Mouse (Mus musculus) intestine, embryonic 14.5 days (tissue): Measurements from ENCODE around the gene Nek2. TPM values are rescaled to one million over a fixed set of nuclear protein-coding genes. Genes with fewer than 3 reads are reported as not detected.

Experiments
- ATAC-seq: fragments of 200-750 bp; cut with Nextera tagmentation; replicated peaks from 2 replicates; pipeline ENCODE4 v1.8.0; 2017; ENCODE audit warnings: low read depth, moderate number of reproducible peaks, moderate TSS enrichment, moderate library complexity; ENCODE audit not compliant: low FRiP score, low TSS enrichment
- DNase-seq: peaks from one replicate; pipeline ENCODE4 v3.0.0-alpha.2; 2018; ENCODE audit warnings: low spot score
- H3K27ac ChIP-seq: fragments of 300-500 bp; sonication (generic); 2 replicates; pipeline ENCODE4 v1.5.1; 2014; ENCODE audit warnings: low read depth, mild to moderate bottlenecking, control low read depth
- H3K27me3 ChIP-seq: fragments of 300-500 bp; sonication (generic); replicated peaks from 2 replicates; pipeline ENCODE4 v1.6.1; 2014; ENCODE audit warnings: low read length, control low read depth; ENCODE audit not compliant: control insufficient read depth, insufficient read depth
- H3K36me3 ChIP-seq: fragments of 300-500 bp; sonication (generic); 2 replicates; pipeline ENCODE4 v1.6.1; 2014; ENCODE audit warnings: low read length, control low read depth; ENCODE audit not compliant: control insufficient read depth, insufficient read depth
- H3K4me1 ChIP-seq: fragments of 300-500 bp; sonication (generic); replicated peaks from 2 replicates; pipeline ENCODE4 v1.6.1; 2014; ENCODE audit warnings: low read length, control low read depth, mixed read lengths; ENCODE audit not compliant: control insufficient read depth, insufficient read depth
- H3K4me2 ChIP-seq: fragments of 300-500 bp; sonication (generic); 2 replicates; pipeline ENCODE4 v1.6.1; 2014; ENCODE audit warnings: low read length
- H3K4me3 ChIP-seq: fragments of 300-500 bp; sonication (generic); 2 replicates; pipeline ENCODE4 v1.5.1; 2014; ENCODE audit warnings: low read depth, low read length, control low read depth, mixed read lengths
- H3K9ac ChIP-seq: fragments of 300-500 bp; sonication (generic); 2 replicates; pipeline ENCODE4 v1.6.1; 2014; ENCODE audit warnings: mild to moderate bottlenecking, low read length
- H3K9me3 ChIP-seq: fragments of 300-500 bp; sonication (generic); 2 replicates; pipeline ENCODE4 v1.6.1; 2016; ENCODE audit warnings: low read length, control low read depth; ENCODE audit not compliant: control insufficient read depth
- WGBS: fragments of 180-500 bp; shearing (Covaris S2); extraction: QIAGEN DNeasy Blood & Tissue Kit; methylation state at CpG from one replicate; pipeline ENCODE4 v1.1.7; 2014; 5-methylcytosine and 5-hydroxymethylcytosine counted together
- polyA plus RNA-seq: library from polyadenylated mRNA; unstranded; fragments of >200 nt; fragmentation: Nextera tagmentation; extraction: Ambion mirVana; gene quantifications from 2 replicates; pipeline ENCODE4 v1.2.1, GENCODE M21; 2014

Nek2 gene
- polyA plus RNA-seq, 1 experiment from 2014 or later, result 39.8 TPM

DNA sequence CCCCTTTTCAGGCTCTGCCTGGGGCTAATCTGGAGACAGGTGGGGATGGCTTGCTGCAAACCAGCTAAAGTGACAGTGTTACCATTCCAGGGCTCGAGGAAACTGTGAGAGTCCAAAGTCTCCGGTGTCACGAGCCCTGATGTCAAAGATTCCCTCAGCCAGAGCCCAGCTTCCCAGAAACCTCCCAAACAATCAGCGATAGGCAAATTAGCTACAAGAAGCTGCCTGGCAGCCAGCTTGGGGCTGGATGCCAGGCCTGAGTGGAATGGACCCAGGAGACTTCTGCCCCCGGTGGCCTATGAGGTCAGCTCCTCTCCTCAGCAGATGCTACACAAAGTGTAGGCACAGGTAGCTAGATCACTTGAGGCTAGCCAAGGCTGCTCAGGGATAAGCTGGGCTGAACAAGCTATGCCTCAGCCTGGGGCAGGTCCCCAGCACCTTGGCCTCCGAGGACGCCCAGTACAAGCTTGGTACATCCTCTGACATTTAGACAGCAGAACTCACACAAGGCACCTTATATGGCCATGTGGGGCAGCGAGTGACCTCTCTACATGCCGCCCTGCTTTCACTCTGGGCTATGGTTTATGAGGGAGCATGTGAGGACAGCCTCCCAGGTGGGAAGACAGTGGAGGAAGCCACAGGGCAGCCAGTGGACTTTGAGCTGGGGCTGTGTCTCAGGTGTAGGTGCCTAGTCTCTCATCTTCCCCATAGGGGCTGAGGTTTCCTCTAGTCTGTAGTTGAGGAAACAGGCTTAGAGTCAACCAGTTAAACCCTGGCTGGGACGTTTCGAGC is 19.7 kb downstream of the Nek2 start:
- peak; percentile 41; the same call in 1 of the 2 replicates for ATAC-seq

DNA sequence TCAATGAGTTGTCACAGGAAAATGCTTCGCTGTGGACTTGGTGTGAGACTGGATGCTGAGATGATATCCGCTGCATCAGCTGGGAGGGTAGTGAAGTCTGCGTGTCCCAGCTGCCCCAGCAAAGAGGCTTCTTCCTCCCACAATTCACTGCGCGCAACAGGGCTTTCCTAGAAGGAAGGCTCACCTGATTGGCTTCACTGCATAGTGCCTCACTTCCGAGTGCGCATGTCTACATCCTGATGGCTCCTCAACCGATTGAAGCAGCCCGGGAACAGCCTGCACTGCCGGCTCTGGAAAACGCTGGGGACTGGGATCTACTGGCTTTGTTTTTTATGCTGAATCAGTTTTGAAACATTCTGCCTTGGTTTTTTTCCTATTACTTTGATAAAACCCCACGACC is 21.0 kb downstream of the Nek2 start:
- Histone ChIP-seq H3K9ac (no peak overlapping the region), H3K9me3 (no peaks in the 10 kb centered on the region), H3K27me3 (no peaks in the 10 kb centered on the region), H3K36me3 (no peaks in the 10 kb centered on the region), H3K4me2 (no peak overlapping the region), H3K4me1 (peaks cover 6% of the 10 kb centered on the region; the same call in 1 of the 2 replicates), H3K4me3 (no peak overlapping the region), H3K27ac (no peak overlapping the region)
- 88% methylated on average over 12 of the region's 12 CpGs for WGBS
- DNase-seq, result no peak
- ATAC-seq, result no peak

More for the DNA sequence above, 19.7 kb downstream of the Nek2 start:
- no peak overlapping the region for H3K9ac ChIP-seq
- H3K4me2 ChIP-seq, result no peak overlapping the region
- H3K27me3 ChIP-seq, result no peaks in the 10 kb centered on the region
- H3K4me3 ChIP-seq, result no peak overlapping the region
- no peaks in the 10 kb centered on the region for H3K36me3 ChIP-seq
- no peaks in the 10 kb centered on the region for H3K9me3 ChIP-seq
- H3K4me1 ChIP-seq, result peaks cover 6% of the 10 kb centered on the region; the same call in 1 of the 2 replicates
- H3K27ac ChIP-seq, result no peak overlapping the region
- WGBS, result 76% methylated on average over 11 of the region's 11 CpGs
- DNase-seq, result no peak

DNA sequence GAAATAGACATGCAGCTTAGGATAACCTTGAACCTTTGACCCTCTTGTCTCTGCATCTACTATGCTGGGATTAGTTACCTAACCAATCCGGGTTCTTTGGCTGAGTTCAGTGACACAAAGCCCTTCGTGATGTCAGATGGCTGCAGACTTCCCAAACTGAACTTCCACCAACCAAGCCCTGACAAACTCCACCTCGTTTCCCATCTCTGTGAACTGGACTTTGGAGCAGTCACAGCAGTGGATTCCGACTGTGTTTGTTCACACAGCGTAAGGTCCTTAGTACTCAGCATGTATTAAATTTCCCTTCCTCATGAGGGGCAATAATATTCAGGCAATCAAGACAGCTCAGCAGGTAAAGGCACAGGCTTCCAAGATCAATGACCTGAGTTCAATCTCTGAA is 25.4 kb downstream of the Nek2 start:
- Histone ChIP-seq H3K4me1 (no peaks in the 10 kb centered on the region), H3K27me3 (no peaks in the 10 kb centered on the region), H3K4me2 (no peak overlapping the region), H3K9ac (no peak overlapping the region), H3K4me3 (no peak overlapping the region), H3K27ac (no peak overlapping the region), H3K36me3 (no peaks in the 10 kb centered on the region), H3K9me3 (no peaks in the 10 kb centered on the region)
- WGBS, result 75% methylated on average over 5 of the region's 5 CpGs
- DNase-seq (no peak), ATAC-seq (peak; percentile 82)

DNA sequence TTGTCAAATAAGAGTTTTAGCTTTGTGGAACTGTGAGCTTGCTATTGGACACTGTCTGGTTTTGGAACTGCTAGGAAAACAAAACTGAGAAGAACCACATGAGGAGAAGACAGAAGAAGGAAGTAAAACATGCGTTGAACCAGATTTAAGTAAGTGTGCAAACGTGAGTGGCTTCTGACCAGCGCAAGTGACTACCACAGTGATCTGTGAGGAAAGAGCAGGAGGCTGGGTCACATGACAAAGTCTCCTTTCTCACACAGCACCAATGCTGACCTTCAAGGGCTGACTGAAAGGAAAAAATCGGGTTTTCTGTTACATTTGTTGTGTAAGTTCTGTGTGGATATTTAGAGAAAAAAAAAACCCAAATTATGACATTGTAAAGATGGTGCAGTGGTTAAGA is 28.3 kb downstream of the Nek2 start:
- Histone ChIP-seq H3K27me3 (no peaks in the 10 kb centered on the region), H3K27ac (no peak overlapping the region), H3K36me3 (no peaks in the 10 kb centered on the region), H3K4me3 (no peak overlapping the region), H3K4me2 (no peak overlapping the region), H3K4me1 (no peaks in the 10 kb centered on the region), H3K9ac (no peak overlapping the region), H3K9me3 (no peaks in the 10 kb centered on the region)
- 68% methylated on average over 4 of the region's 4 CpGs for WGBS
- no peak for DNase-seq
- no peak for ATAC-seq

DNA sequence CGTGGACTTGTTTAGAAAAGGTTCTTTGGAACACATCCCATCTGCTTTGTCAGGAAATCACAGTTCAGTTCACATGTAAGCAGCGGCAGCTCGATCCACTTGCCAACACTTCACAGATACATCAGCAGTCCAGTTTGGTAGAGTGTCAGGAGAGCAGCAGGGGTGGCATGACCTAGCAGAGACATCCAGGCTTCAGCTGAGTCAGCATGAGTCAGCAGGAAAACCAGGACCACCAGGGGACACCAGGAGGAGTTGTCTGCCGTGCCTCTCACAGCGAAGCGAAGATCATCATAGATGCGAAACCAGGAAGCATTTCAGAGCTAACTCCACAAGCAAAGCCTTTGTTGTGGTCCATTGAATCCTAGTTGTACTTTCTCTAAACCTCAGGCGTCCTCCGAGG is 32.2 kb downstream of the Nek2 start:
- no peak for DNase-seq
- Histone ChIP-seq H3K27ac (no peak overlapping the region), H3K36me3 (no peaks in the 10 kb centered on the region), H3K4me1 (no peaks in the 10 kb centered on the region), H3K4me2 (no peak overlapping the region), H3K9ac (no peak overlapping the region), H3K9me3 (no peaks in the 10 kb centered on the region), H3K4me3 (no peak overlapping the region), H3K27me3 (no peaks in the 10 kb centered on the region)
- ATAC-seq, result no peak
- 81% methylated on average over 9 of the region's 9 CpGs for WGBS

DNA sequence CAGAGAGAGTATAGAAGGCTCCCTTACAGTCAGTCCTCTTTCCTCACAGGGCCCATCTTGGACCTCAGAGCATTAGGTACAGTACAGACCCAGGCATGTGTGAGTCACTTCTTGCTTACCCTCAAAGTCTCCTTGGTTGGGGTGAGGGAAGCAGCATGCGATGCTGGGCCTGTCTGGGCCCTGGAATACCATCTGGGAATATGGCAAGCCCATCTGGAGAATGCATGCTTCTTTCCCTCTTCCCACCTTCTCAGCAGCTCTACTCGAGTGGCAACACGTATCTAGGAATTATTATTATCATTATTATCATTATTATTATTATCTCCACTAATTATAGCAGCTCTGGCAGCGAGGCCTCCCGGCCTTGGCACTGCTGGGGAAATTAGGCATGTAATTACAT is 33.5 kb downstream of the Nek2 start:
- Histone ChIP-seq H3K27ac (no peak overlapping the region), H3K9ac (no peak overlapping the region), H3K36me3 (no peaks in the 10 kb centered on the region), H3K9me3 (no peaks in the 10 kb centered on the region), H3K4me3 (no peak overlapping the region), H3K27me3 (no peaks in the 10 kb centered on the region), H3K4me2 (no peak overlapping the region), H3K4me1 (no peaks in the 10 kb centered on the region)
- ATAC-seq (no peak), DNase-seq (no peak)
- WGBS, result 81% methylated on average over 5 of the region's 5 CpGs

DNA sequence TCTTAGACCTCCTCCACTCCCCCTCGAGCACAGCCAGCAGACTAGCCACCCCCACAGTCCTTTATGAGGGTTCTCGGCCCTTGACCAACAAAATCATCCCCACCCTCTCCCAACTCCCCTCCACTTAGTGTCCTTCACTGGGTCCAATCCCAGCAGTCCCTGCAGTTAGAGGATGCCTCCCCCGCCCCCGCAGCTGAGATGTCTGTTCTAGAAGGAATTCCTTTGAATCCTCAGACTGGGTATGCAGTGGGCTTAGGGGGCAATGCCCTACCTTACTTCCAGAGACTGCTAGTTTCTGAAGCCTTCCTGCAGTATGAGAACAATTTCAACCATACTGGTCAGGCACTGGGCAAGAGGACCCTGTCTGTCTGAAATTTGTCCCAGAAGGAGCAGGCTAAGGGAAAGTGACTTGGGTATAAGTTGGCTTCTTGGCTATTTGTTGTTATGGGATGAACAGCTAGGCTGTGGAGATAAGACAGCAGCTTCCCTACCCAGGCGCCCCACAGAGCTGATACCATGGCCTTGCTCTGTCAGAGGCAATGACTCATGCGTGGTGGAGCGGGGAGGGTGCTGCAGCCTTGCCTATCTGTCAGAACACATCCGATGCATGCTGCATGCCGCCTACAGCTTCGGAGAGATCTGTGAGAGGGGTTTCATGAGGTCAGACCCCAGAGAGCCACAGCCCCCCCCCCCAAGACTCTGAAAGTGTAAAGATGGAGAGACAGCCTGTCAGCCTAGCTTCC is 34.1 kb downstream of the Nek2 start:
- H3K27ac ChIP-seq, result no peak overlapping the region
- H3K4me3 ChIP-seq, result no peak overlapping the region
- ATAC-seq (no peak), DNase-seq (no peak)
- no peaks in the 10 kb centered on the region for H3K36me3 ChIP-seq
- 45% methylated on average over 10 of the region's 10 CpGs for WGBS
- no peaks in the 10 kb centered on the region for H3K27me3 ChIP-seq
- no peaks in the 10 kb centered on the region for H3K4me1 ChIP-seq
- no peak overlapping the region for H3K4me2 ChIP-seq
- no peaks in the 10 kb centered on the region for H3K9me3 ChIP-seq
- no peak overlapping the region for H3K9ac ChIP-seq

DNA sequence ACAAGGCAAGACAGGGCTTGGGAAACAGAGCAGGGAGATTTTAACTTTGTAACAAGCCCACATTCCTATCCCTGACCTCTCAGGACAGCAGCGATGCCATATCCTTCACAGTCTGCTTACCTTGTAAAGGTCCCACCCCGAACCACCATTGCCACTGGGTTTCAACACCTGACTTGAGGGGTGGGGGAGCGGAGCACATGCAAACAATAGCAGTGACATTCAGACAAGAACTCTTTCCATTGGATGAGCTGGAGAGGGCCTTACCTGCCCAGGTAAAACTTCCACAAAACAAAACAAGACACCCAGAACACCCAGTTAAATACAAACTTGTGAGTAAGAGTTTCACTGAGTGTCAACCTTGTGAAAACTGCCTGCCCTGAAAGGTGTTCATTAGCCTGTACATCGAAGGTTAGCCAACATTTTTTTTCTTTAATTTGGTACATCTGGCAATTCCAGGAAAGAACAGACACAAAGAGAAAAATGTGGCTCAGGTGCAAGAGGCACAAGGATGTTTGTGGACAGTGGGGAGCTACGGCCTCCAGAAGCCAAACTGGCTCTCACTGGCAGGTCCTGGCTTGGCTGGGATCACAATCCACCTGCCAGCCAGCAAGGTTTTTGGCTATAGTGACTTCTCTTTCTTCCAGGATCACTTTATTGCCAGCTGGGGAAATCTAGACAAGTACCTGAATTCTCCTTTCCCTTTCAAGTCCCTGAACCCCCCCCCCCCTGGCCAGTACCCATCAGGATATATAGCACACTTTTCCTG is 35.8 kb downstream of the Nek2 start:
- H3K9ac ChIP-seq, result no peak overlapping the region
- ATAC-seq (no peak), DNase-seq (no peak)
- no peaks in the 10 kb centered on the region for H3K9me3 ChIP-seq
- WGBS, result 82% methylated on average over 5 of the region's 5 CpGs
- H3K4me3 ChIP-seq, result no peak overlapping the region
- H3K4me2 ChIP-seq, result no peak overlapping the region
- H3K36me3 ChIP-seq, result no peaks in the 10 kb centered on the region
- H3K27me3 ChIP-seq, result no peaks in the 10 kb centered on the region
- no peak overlapping the region for H3K27ac ChIP-seq
- no peaks in the 10 kb centered on the region for H3K4me1 ChIP-seq
